Mouse (Mus musculus) liver, embryonic 14.5 days (tissue): ENCODE data around the gene Rassf5.

Experiments
- CTCF ChIP-seq: IDR thresholded peaks from 2 replicates; pipeline ENCODE4 v1.5.1; 2016; ENCODE audit warnings: antibody characterized with exemption, low read depth, control low read depth
- EP300 ChIP-seq: IDR thresholded peaks from 2 replicates; pipeline ENCODE4 v1.6.1; 2016; ENCODE audit warnings: antibody characterized with exemption, low read depth

GRCm38 (mm10) chr1:131259632-131260308, 14.7 kb upstream of the Rassf5 start:
- TF ChIP-seq EP300 (no peak), CTCF (no peak)
